Mouse (Mus musculus): ENCODE measurements around the gene Gmeb2. TPM values are rescaled to one million over a fixed set of nuclear protein-coding genes. Genes with fewer than 3 reads are reported as not detected.

Gmeb2 gene
- polyA plus RNA-seq, 1 experiment from 2014 or later: 15.7 TPM

- no peak for ATAC-seq (ENCODE audit: low FRiP score, low TSS enrichment)
- Histone ChIP-seq H3K4me1 (ENCODE audit: insufficient read depth, low read length) (no peaks in the 10 kb centered on the region), H3K9ac (replicated peaks; ENCODE audit: low read length) (no peak overlapping the region), H3K36me3 (ENCODE audit: insufficient read depth, low read length) (peaks cover 39% of the 10 kb centered on the region), H3K27ac (ENCODE audit: low read length) (no peak overlapping the region), H3K27me3 (ENCODE audit: insufficient read depth, low read length) (no peaks in the 10 kb centered on the region), H3K9me3 (ENCODE audit: low read length) (no peaks in the 10 kb centered on the region), H3K4me2 (replicated peaks; ENCODE audit: low read depth, low read length) (no peak overlapping the region), H3K4me3 (ENCODE audit: low read length) (no peak overlapping the region)
- 73% methylated on average over 3 of the region's 3 CpGs for WGBS
Observed at GRCm38 (mm10) chr2:181277866-181278265, 10.0 kb downstream of the Gmeb2 start.

DNA sequence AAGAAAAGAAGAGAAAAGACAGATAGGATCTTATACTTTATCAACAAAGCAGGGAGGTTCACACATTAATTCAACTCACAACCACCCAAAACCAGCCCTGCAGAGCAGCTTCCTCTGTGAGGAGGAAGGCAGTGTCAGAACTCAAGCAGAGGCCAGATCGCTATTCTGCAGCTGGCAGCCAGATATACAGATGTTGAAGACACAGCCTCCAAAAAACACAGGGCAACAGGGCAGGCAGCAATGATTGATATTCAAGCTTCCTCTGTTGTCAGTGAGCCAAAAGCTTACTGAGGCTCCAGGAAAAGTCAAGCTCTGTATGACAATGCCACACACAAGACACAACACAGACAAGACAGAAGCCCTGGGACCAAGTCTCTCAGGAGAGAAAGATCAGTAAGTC, 11.1 kb downstream of the Gmeb2 start:
- WGBS: 67% methylated on average over 1 of the region's 1 CpGs
- ATAC-seq (ENCODE audit: low FRiP score, low TSS enrichment): no peak
- Histone ChIP-seq H3K27ac (ENCODE audit: low read length) (no peak overlapping the region), H3K36me3 (ENCODE audit: insufficient read depth, low read length) (peaks cover 39% of the 10 kb centered on the region), H3K9ac (replicated peaks; ENCODE audit: low read length) (no peak overlapping the region), H3K9me3 (ENCODE audit: low read length) (no peaks in the 10 kb centered on the region), H3K27me3 (ENCODE audit: insufficient read depth, low read length) (no peaks in the 10 kb centered on the region), H3K4me3 (ENCODE audit: low read length) (no peak overlapping the region), H3K4me1 (ENCODE audit: insufficient read depth, low read length) (no peaks in the 10 kb centered on the region), H3K4me2 (replicated peaks; ENCODE audit: low read depth, low read length) (no peak overlapping the region)

DNA sequence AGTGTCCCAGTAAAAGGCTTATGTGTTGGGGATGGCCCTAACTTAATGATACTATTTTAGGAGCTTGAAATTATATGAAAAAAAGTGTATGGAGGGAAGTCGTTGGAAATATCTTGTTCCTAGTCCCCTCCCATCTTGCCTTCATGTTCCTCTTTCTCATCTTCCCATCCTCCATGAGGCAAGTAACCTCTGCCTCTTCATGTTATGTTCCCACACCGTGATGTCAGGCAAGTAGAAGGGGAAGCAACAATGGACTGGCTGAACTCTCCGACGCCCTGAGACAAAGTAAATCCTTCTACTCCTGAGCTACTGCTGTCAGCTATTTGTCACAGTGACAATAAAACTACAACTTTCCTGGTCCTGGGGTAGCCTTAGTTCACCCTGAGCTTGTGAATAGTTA, 13.2 kb downstream of the Gmeb2 start:
- H3K9ac ChIP-seq (replicated peaks; ENCODE audit: low read length): no peak overlapping the region
- H3K4me1 ChIP-seq (ENCODE audit: insufficient read depth, low read length): no peaks in the 10 kb centered on the region
- no peak overlapping the region for H3K4me2 ChIP-seq (replicated peaks; ENCODE audit: low read depth, low read length)
- no peak overlapping the region for H3K4me3 ChIP-seq (ENCODE audit: low read length)
- no peak overlapping the region for H3K27ac ChIP-seq (ENCODE audit: low read length)
- H3K9me3 ChIP-seq (ENCODE audit: low read length): no peaks in the 10 kb centered on the region
- no peak for ATAC-seq (ENCODE audit: low FRiP score, low TSS enrichment)
- 80% methylated on average over 4 of the region's 4 CpGs for whole genome bisulfite sequencing
- peaks cover 41% of the 10 kb centered on the region for H3K36me3 ChIP-seq (ENCODE audit: insufficient read depth, low read length)
- H3K27me3 ChIP-seq (ENCODE audit: insufficient read depth, low read length): no peaks in the 10 kb centered on the region

GRCm38 (mm10) chr2:181273829-181274228, 14.0 kb downstream of the Gmeb2 start:
- Histone ChIP-seq H3K4me3 (ENCODE audit: low read length) (no peak overlapping the region), H3K27ac (ENCODE audit: low read length) (no peak overlapping the region), H3K4me1 (ENCODE audit: insufficient read depth, low read length) (no peaks in the 10 kb centered on the region), H3K4me2 (replicated peaks; ENCODE audit: low read depth, low read length) (no peak overlapping the region), H3K36me3 (ENCODE audit: insufficient read depth, low read length) (peaks cover 38% of the 10 kb centered on the region), H3K9ac (replicated peaks; ENCODE audit: low read length) (no peak overlapping the region), H3K9me3 (ENCODE audit: low read length) (no peaks in the 10 kb centered on the region), H3K27me3 (ENCODE audit: insufficient read depth, low read length) (no peaks in the 10 kb centered on the region)
- no peak for ATAC-seq (ENCODE audit: low FRiP score, low TSS enrichment)
- WGBS: 89% methylated on average over 2 of the region's 2 CpGs

- Histone ChIP-seq H3K9me3 (ENCODE audit: low read length) (no peaks in the 10 kb centered on the region), H3K4me2 (replicated peaks; ENCODE audit: low read depth, low read length) (no peak overlapping the region), H3K4me1 (ENCODE audit: insufficient read depth, low read length) (no peaks in the 10 kb centered on the region), H3K27ac (ENCODE audit: low read length) (no peak overlapping the region), H3K4me3 (ENCODE audit: low read length) (no peak overlapping the region), H3K36me3 (ENCODE audit: insufficient read depth, low read length) (peaks cover 31% of the 10 kb centered on the region), H3K27me3 (ENCODE audit: insufficient read depth, low read length) (no peaks in the 10 kb centered on the region), H3K9ac (replicated peaks; ENCODE audit: low read length) (no peak overlapping the region)
- 76% methylated on average over 2 of the region's 2 CpGs for WGBS
- ATAC-seq (ENCODE audit: low FRiP score, low TSS enrichment): no peak
Observed at GRCm38 (mm10) chr2:181272092-181272491, 15.7 kb downstream of the Gmeb2 start.

DNA sequence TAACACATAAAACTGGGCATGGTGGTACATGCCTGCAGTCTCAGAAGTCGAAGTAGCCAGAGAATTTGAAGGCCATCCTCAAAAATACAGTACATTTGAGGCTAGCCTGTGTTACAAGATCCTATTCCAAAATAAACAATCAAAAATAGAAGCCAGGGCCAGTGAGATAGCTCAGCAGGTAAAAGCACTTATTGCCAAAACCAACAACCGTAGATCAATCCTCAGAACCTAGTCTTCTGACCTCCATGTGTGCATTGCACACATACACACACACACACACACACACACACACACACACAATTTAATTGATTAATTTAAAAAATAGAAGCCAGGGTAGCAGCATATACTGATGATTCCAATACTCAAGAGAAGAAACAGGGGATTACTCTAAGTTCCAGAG, 21.0 kb downstream of the Gmeb2 start:
- no peaks in the 10 kb centered on the region for H3K27me3 ChIP-seq (ENCODE audit: insufficient read depth, low read length)
- no peak for ATAC-seq (ENCODE audit: low FRiP score, low TSS enrichment)
- no peaks in the 10 kb centered on the region for H3K4me1 ChIP-seq (ENCODE audit: insufficient read depth, low read length)
- H3K27ac ChIP-seq (ENCODE audit: low read length): no peak overlapping the region
- H3K9me3 ChIP-seq (ENCODE audit: low read length): no peaks in the 10 kb centered on the region
- no peak overlapping the region for H3K4me3 ChIP-seq (ENCODE audit: low read length)
- WGBS: 88% methylated on average over 2 of the region's 2 CpGs
- peaks cover 34% of the 10 kb centered on the region for H3K36me3 ChIP-seq (ENCODE audit: insufficient read depth, low read length)
- no peak overlapping the region for H3K9ac ChIP-seq (replicated peaks; ENCODE audit: low read length)
- H3K4me2 ChIP-seq (replicated peaks; ENCODE audit: low read depth, low read length): no peak overlapping the region

DNA sequence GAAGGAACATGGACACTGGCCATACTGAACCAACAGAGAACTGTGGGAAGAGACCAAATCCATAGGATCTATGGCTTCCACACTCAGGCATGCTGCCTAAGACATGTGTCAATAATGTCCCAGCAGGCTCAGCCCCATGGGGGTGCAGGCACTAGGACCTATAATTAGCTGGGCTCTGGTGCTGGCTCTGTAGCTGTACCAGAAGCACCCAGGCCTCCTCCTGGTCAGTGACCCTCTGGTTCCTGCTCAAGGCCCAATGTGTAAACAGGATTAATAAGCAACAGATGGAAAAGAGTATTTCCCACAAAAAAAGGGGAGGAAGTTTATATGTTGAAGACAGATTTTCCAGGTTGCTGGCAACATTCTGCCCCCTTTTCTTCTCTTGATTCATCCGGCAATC, 34.6 kb downstream of the Gmeb2 start:
- WGBS: 90% methylated on average over 1 of the region's 1 CpGs
- no peak overlapping the region for H3K4me2 ChIP-seq (replicated peaks; ENCODE audit: low read depth, low read length)
- no peaks in the 10 kb centered on the region for H3K27me3 ChIP-seq (ENCODE audit: insufficient read depth, low read length)
- H3K9ac ChIP-seq (replicated peaks; ENCODE audit: low read length): no peak overlapping the region
- H3K4me3 ChIP-seq (ENCODE audit: low read length): no peak overlapping the region
- H3K9me3 ChIP-seq (ENCODE audit: low read length): no peaks in the 10 kb centered on the region
- no peaks in the 10 kb centered on the region for H3K4me1 ChIP-seq (ENCODE audit: insufficient read depth, low read length)
- ATAC-seq (ENCODE audit: low FRiP score, low TSS enrichment): no peak
- no peak overlapping the region for H3K27ac ChIP-seq (ENCODE audit: low read length)
- H3K36me3 ChIP-seq (ENCODE audit: insufficient read depth, low read length): peaks cover 38% of the 10 kb centered on the region

DNA sequence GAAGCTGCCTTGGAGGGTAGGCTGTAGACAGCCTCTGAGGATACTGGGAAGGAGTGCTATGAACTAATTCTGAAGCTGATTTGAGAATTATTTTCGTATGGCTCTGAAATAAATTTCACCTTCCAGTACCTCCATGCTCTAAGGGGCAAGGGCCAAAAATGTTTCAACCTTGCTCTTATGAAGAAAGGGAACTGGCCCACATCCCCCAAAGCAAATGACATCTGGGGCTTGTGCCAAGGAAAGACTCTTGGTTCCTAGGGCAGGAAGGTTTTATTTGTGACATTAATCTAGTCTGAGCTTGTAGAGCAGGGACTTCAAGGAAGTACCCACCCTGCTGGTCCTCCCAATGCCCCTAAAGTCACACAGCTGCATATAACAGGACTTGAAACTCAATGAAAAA, 36.0 kb downstream of the Gmeb2 start:
- no peak for ATAC-seq (ENCODE audit: low FRiP score, low TSS enrichment)

DNA sequence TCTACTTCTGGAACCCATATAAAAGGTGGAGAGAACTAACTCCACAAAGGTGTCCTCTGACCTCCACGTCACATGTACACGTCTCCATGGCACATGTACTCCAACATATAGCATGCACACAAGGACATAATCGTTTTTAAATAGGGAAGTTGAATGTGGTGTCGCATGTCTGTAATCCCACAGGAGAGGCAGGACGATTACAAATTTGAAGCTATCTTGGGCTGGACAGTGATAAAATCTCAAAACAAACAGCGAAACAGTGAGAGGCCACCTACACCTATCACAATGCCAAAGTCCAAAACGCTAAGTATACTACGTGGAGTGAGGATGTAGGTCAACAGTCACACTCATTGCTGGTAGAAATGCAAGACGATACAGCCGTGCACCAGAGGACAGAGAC, 38.6 kb downstream of the Gmeb2 start:
- Histone ChIP-seq H3K4me2 (replicated peaks; ENCODE audit: low read depth, low read length) (no peak overlapping the region), H3K36me3 (ENCODE audit: insufficient read depth, low read length) (peaks cover 16% of the 10 kb centered on the region), H3K27me3 (ENCODE audit: insufficient read depth, low read length) (no peaks in the 10 kb centered on the region), H3K4me1 (ENCODE audit: insufficient read depth, low read length) (no peaks in the 10 kb centered on the region), H3K9me3 (ENCODE audit: low read length) (no peaks in the 10 kb centered on the region), H3K9ac (replicated peaks; ENCODE audit: low read length) (no peak overlapping the region), H3K27ac (ENCODE audit: low read length) (no peak overlapping the region), H3K4me3 (ENCODE audit: low read length) (no peak overlapping the region)
- WGBS: 76% methylated on average over 10 of the region's 10 CpGs
- no peak for ATAC-seq (ENCODE audit: low FRiP score, low TSS enrichment)

More for the DNA sequence above, 36.0 kb downstream of the Gmeb2 start:
- no peaks in the 10 kb centered on the region for H3K9me3 ChIP-seq (ENCODE audit: low read length)
- no peak overlapping the region for H3K4me2 ChIP-seq (replicated peaks; ENCODE audit: low read depth, low read length)
- H3K27me3 ChIP-seq (ENCODE audit: insufficient read depth, low read length): no peaks in the 10 kb centered on the region
- H3K9ac ChIP-seq (replicated peaks; ENCODE audit: low read length): no peak overlapping the region
- H3K27ac ChIP-seq (ENCODE audit: low read length): no peak overlapping the region
- 70% methylated on average over 1 of the region's 1 CpGs for WGBS
- H3K36me3 ChIP-seq (ENCODE audit: insufficient read depth, low read length): peaks cover 32% of the 10 kb centered on the region
- H3K4me3 ChIP-seq (ENCODE audit: low read length): no peak overlapping the region
- no peaks in the 10 kb centered on the region for H3K4me1 ChIP-seq (ENCODE audit: insufficient read depth, low read length)

DNA sequence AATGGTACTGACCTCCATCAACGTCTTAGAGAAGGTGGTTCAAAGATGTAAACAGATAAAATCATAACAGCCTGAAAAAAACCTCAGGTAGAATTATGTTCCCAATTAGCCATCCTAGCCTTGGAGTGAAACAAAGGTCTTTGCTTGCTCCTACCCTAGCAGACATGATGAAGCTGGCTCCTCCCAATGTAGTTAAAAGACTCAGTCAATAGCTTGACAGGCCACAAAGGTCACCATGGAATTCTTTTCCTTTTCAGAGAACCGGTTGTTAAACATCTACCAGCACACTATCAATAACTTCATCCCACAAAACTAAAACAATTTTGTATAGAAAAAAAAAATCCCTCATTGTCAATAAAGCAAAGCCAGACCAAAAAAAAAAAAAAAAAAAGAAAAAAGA, 42.8 kb downstream of the Gmeb2 start:
- no peak overlapping the region for H3K9ac ChIP-seq (replicated peaks; ENCODE audit: low read length)
- no peak overlapping the region for H3K27ac ChIP-seq (ENCODE audit: low read length)
- H3K9me3 ChIP-seq (ENCODE audit: low read length): no peaks in the 10 kb centered on the region
- H3K4me1 ChIP-seq (ENCODE audit: insufficient read depth, low read length): peaks cover 9% of the 10 kb centered on the region; the same call in 1 of the 2 replicates
- H3K36me3 ChIP-seq (ENCODE audit: insufficient read depth, low read length): no peaks in the 10 kb centered on the region
- no peak overlapping the region for H3K4me2 ChIP-seq (replicated peaks; ENCODE audit: low read depth, low read length)
- H3K4me3 ChIP-seq (ENCODE audit: low read length): no peak overlapping the region
- whole genome bisulfite sequencing: 38% methylated on average over 2 of the region's 2 CpGs
- H3K27me3 ChIP-seq (ENCODE audit: insufficient read depth, low read length): no peaks in the 10 kb centered on the region
- ATAC-seq (ENCODE audit: low FRiP score, low TSS enrichment): no peak

All from kidney, embryonic 16.5 days (tissue).